Mouse (Mus musculus) liver, adult 2 months (tissue): ENCODE data around the gene Rab25. TPM values are rescaled to one million over a fixed set of nuclear protein-coding genes. Genes with fewer than 3 reads are reported as not detected.

Source experiments
- DNase-seq: peaks from one replicate; pipeline ENCODE4 v3.0.0-alpha.2; 2011; ENCODE audit warnings: low read depth, low spot score; ENCODE audit errors: extremely low read depth
- H3K27ac ChIP-seq: fragments of 200-500 bp; replicated peaks from 2 replicates; pipeline ENCODE4 v1.5.1; 2012; ENCODE audit warnings: low read depth, mild to moderate bottlenecking, control low read depth, inconsistent platforms, low read length; ENCODE audit not compliant: insufficient read depth
- H3K27me3 ChIP-seq: fragments of 200-500 bp; 2 replicates; pipeline ENCODE4 v1.6.1; 2012; ENCODE audit warnings: mild to moderate bottlenecking, moderate library complexity, low read length, inconsistent platforms; ENCODE audit not compliant: control insufficient read depth, insufficient read depth
- H3K36me3 ChIP-seq: fragments of 200-500 bp; 2 replicates; pipeline ENCODE4 v1.6.1; 2012; ENCODE audit warnings: low read length, inconsistent platforms; ENCODE audit not compliant: control insufficient read depth, insufficient read depth
- H3K4me1 ChIP-seq: fragments of 200-500 bp; 2 replicates; pipeline ENCODE4 v1.6.1; 2011; ENCODE audit warnings: low read length; ENCODE audit not compliant: control insufficient read depth, insufficient read depth
- H3K4me3 ChIP-seq: fragments of 200-500 bp; 2 replicates; pipeline ENCODE4 v1.5.1; 2011; ENCODE audit warnings: low read depth, mild to moderate bottlenecking, control low read depth, low read length, moderate library complexity; ENCODE audit not compliant: insufficient read depth
- H3K79me2 ChIP-seq: fragments of 200-500 bp; 2 replicates; pipeline ENCODE4 v1.6.1; 2012; ENCODE audit warnings: inconsistent platforms, mild to moderate bottlenecking, low read length, moderate library complexity; ENCODE audit not compliant: control insufficient read depth, insufficient read depth
- H3K9ac ChIP-seq: fragments of 200-500 bp; 2 replicates; pipeline ENCODE4 v1.6.1; 2012; ENCODE audit warnings: low read depth, mild to moderate bottlenecking, control low read depth, inconsistent platforms, low read length
- CTCF ChIP-seq: fragments of 200-500 bp; IDR thresholded peaks from 2 replicates; pipeline ENCODE4 v1.5.1; 2011; ENCODE audit warnings: low read depth, low read length, control low read depth
- POLR2A ChIP-seq: fragments of 200-500 bp; IDR thresholded peaks from 2 replicates; pipeline ENCODE4 v1.6.1; 2011; ENCODE audit warnings: low read length, control low read depth; ENCODE audit not compliant: insufficient read depth; ENCODE audit errors: extremely low read depth
- WGBS: fragments of 180-500 bp; shearing (Covaris S2); methylation state at CpG from one replicate; pipeline ENCODE4 v1.1.7; 2018; 5-methylcytosine and 5-hydroxymethylcytosine counted together
- polyA plus RNA-seq: library from polyadenylated mRNA; depleted of rRNA; stranded (reverse); fragments of >200 nt; gene quantifications from 2 replicates; pipeline ENCODE4 v1.2.3, GENCODE M21; 2012
- total RNA-seq: library from RNA; depleted of rRNA; stranded (reverse); fragments of >200 nt; gene quantifications from 2 replicates; pipeline ENCODE4 v1.2.3, GENCODE M21; 2014

Rab25 gene
- total and polyA plus RNA-seq, 2 experiments: 0.18 to 0.32 TPM

DNA sequence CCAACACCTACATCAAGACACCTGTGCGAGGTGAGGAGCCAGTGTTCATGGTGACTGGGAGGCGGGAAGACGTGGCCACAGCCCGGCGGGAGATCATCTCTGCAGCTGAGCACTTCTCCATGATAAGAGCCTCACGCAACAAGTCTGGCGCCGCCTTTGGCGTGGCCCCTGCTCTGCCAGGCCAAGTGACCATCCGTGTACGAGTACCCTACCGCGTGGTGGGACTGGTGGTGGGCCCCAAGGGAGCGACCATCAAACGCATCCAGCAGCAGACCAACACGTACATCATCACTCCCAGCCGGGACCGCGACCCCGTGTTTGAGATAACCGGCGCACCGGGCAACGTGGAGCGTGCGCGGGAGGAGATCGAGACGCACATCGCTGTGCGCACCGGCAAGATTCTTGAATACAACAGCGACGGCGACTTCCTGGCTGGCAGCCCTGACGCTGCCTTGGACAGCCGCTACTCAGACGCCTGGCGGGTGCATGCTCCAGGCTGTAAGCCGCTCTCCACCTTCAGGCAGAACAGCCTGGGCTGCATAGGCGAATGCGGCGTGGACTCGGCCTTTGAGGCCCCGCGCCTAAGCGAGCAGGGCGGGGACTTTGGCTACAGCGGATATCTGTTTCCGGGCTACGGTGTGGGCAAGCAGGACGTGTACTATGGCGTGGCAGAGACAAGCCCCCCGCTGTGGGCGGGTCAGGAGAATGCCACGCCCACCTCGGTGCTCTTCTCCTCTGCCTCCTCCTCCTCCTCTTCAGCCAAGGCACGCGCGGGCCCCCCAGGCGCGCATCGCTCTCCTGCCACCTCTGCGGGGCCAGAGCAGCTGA lies 11.8 kb downstream of the Rab25 start:
- peak; percentile 34 for DNase-seq
- TF ChIP-seq CTCF (0 out of 2 replicates have a peak, but pooled peaks have one; percentile 5), POLR2A (peak; percentile 30; the same call in 1 of the 2 replicates)
- no peaks in the 10 kb centered on the region for H3K27me3 ChIP-seq
- WGBS: 16% methylated on average over 63 of the region's 64 CpGs
- H3K4me3 ChIP-seq: peak overlapping the region; percentile 50
- no peaks in the 10 kb centered on the region for H3K79me2 ChIP-seq
- no peaks in the 10 kb centered on the region for H3K36me3 ChIP-seq
- H3K27ac ChIP-seq: no peak overlapping the region
- no peaks in the 10 kb centered on the region for H3K4me1 ChIP-seq
- H3K9ac ChIP-seq: peak overlapping the region; percentile 60

- no peak for DNase-seq
- Histone ChIP-seq H3K36me3 (no peaks in the 10 kb centered on the region), H3K4me3 (no peak overlapping the region), H3K79me2 (no peaks in the 10 kb centered on the region), H3K27me3 (no peaks in the 10 kb centered on the region), H3K9ac (no peak overlapping the region), H3K4me1 (no peaks in the 10 kb centered on the region), H3K27ac (no peak overlapping the region)
- WGBS: 95% methylated on average over 4 of the region's 4 CpGs
- no peak for TF ChIP-seq POLR2A
- TF ChIP-seq CTCF: no peak
Observed at GRCm38 (mm10) chr3:88535527-88535926, 12.6 kb downstream of the Rab25 start.

DNA sequence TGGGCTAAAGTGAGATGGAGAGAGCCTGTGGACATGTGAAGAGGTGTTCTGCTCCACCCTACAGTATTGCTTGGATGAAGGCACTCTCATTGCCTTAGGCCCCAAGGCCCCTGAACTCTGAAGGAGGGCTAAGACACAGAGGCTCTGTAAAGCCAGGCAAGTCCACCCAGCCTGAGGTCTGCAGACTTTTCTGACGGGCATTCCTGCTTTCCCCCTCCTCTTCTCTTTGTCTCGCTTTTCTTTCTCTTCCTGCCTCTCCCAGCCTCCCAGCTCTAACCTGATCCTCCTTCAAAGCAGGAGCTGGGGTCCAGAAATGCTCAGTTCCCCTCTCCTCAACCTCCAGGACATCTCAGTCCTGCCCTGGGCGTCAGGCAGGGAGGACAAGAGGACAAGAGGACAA lies 13.1 kb downstream of the Rab25 start:
- TF ChIP-seq CTCF (no peak), POLR2A (no peak)
- Histone ChIP-seq H3K36me3 (no peaks in the 10 kb centered on the region), H3K4me3 (no peak overlapping the region), H3K27me3 (no peaks in the 10 kb centered on the region), H3K4me1 (no peaks in the 10 kb centered on the region), H3K79me2 (no peaks in the 10 kb centered on the region), H3K27ac (no peak overlapping the region), H3K9ac (no peak overlapping the region)
- no peak for DNase-seq
- WGBS: 85% methylated on average over 3 of the region's 3 CpGs

DNA sequence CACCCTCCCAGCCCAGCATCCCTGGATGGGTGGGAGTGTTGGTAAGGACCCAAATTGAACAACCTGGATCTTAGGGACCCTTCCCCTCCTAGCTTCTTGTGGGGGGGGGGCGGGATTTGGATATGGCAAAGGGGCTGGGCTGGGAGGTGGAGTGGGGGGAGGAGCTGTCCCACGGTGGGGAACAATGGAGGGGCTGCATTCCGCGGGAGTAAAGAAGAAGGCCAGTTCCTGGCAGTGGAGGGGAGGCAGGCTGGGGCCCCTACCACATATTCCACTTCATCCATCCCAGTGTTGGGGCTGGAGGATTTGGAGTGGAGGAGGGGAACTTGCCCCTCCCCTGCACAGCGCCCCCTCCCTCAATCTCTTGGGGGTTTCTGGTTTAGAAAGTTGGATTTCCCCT lies 14.4 kb downstream of the Rab25 start:
- WGBS: 40% methylated on average over 5 of the region's 5 CpGs
- Histone ChIP-seq H3K79me2 (no peaks in the 10 kb centered on the region), H3K27ac (no peak overlapping the region), H3K9ac (no peak overlapping the region), H3K4me1 (no peaks in the 10 kb centered on the region), H3K27me3 (no peaks in the 10 kb centered on the region), H3K36me3 (no peaks in the 10 kb centered on the region), H3K4me3 (no peak overlapping the region)
- no peak for DNase-seq
- TF ChIP-seq CTCF (no peak), POLR2A (no peak)

DNA sequence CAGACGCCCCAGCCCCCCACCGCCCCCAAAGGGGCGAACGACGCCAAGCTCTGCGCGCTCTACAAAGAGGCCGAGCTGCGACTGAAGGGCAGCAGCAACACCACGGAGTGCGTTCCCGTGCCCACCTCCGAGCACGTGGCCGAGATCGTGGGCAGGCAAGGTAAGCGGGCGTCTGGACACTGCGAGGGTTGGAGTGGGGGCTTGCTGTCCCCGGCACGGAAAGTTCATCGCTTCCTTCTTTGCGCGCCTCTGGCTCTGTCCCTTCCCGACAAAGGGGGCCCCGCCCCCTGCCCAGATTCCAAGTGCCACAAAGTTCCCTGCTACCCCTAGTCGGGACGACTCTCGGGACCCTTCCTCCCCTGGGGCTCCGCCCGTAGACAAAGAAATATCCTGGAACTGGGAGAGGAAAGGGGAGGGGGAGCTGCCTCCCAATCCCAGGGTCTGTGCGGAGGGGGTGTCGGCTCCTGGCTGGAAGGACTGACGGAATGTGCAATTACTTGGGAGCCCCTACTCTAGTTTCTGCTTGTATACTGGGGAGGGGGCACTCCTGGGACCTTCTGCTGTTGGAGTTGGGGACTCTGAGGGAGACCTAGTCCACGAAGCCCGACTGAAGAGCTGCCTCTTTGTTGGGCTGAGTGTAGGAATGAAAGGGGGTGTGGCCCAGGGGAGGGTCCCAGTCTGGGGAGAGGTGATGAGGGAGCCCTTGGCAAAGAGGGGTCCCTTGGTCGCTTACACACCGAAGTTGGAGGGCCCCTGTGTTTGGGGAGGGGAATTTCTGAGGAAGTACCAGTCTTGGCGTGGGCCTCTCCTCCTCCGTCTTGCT lies 15.2 kb downstream of the Rab25 start:
- Histone ChIP-seq H3K27ac (no peak overlapping the region), H3K9ac (peak overlapping the region; percentile 69), H3K36me3 (no peaks in the 10 kb centered on the region), H3K4me3 (peak overlapping the region; percentile 59; the same call in 1 of the 2 replicates), H3K4me1 (no peaks in the 10 kb centered on the region), H3K79me2 (no peaks in the 10 kb centered on the region), H3K27me3 (no peaks in the 10 kb centered on the region)
- WGBS: 11% methylated on average over 40 of the region's 40 CpGs
- TF ChIP-seq POLR2A (no peak), CTCF (no peak)
- DNase-seq: no peak
